Mouse (Mus musculus): ENCODE measurements around the gene Gsg1. TPM values are rescaled to one million over a fixed set of nuclear protein-coding genes. Genes with fewer than 3 reads are reported as not detected.
A peak's percentile ranks its signal among the peaks of the same experiment; 100 is the strongest.

Gsg1 gene
- total and polyA plus RNA-seq, 2 experiments = 0.16 TPM; not detected in 1

GRCm38 (mm10) chr6:135202668-135203067 is 51.5 kb downstream of the Gsg1 start:
- H3K4me3 ChIP-seq (ENCODE audit: insufficient read depth, low read depth, low read length) = no peak overlapping the region
- no peak overlapping the region for H3K27ac ChIP-seq (replicated peaks; ENCODE audit: insufficient read depth, low read depth, low read length)
- H3K4me1 ChIP-seq (ENCODE audit: control insufficient read depth, insufficient read depth, low read length) = peaks cover 15% of the 10 kb centered on the region
- no peak for DNase-seq (ENCODE audit: extremely low read depth, low read depth, low spot score)
- TF ChIP-seq POLR2A (IDR thresholded peaks at IDR 0.05; ENCODE audit: extremely low read depth, insufficient read depth, low read length) = no peak
- TF ChIP-seq CTCF (IDR thresholded peaks at IDR 0.05; ENCODE audit: low read depth, low read length) = 0 out of 2 replicates have a peak, but pooled peaks have one; percentile 7
- no peaks in the 10 kb centered on the region for H3K36me3 ChIP-seq (ENCODE audit: control insufficient read depth, insufficient read depth, low read length)
- H3K27me3 ChIP-seq (ENCODE audit: control insufficient read depth, insufficient read depth, low read length) = no peaks in the 10 kb centered on the region
- H3K9ac ChIP-seq (ENCODE audit: low read depth, low read length) = no peak overlapping the region
- 96% methylated on average over 6 of the region's 6 CpGs for WGBS
- peaks cover 17% of the 10 kb centered on the region; the same call in 1 of the 2 replicates for H3K79me2 ChIP-seq (ENCODE audit: control insufficient read depth, insufficient read depth, low read length)

DNA sequence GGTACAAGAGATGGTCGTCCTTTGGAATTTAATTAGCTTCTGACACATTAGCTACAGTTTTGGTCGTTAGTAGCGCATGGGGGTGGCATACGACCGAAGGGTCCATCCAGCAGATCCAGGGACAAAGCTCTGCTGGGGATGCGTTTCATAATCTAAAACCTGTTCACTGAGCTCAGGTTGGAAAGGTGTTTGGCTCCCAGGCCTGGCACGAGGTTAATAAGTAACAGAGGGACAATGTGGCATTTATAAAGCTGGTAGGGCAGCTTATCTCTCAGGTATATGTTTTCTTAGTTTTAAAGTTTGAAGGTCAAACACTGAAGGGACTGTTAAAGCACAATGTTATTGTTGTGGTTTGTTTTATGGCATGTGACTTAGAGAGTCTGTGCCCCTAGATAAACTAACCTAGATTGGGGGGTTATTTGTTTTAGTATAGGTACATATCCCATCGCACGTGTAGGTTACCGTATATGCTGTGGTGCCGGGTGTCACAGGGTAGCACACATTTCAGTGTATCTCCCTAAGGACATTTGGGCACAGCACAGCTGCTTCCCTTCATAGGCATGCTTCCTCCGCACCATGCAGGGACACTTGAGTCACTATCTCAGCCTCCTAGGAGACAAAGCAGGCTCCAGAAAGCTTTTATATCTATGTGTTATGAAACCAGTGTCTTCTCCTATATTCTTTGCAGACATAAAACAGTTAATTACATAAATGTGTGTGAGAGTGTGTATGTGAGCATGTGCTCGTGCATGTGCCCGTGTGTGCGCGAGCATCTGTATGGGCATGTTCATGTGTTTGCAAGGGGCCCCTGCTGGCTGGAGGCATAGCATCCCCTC is 53.8 kb downstream of the Gsg1 start:
- DNase-seq (ENCODE audit: extremely low read depth, low read depth, low spot score) = peak; percentile 89
- Histone ChIP-seq H3K27me3 (ENCODE audit: control insufficient read depth, insufficient read depth, low read length) (no peaks in the 10 kb centered on the region), H3K4me3 (ENCODE audit: insufficient read depth, low read depth, low read length) (no peak overlapping the region), H3K27ac (replicated peaks; ENCODE audit: insufficient read depth, low read depth, low read length) (peak overlapping the region; percentile 62), H3K79me2 (ENCODE audit: control insufficient read depth, insufficient read depth, low read length) (peaks cover 17% of the 10 kb centered on the region; the same call in 1 of the 2 replicates), H3K36me3 (ENCODE audit: control insufficient read depth, insufficient read depth, low read length) (no peaks in the 10 kb centered on the region), H3K4me1 (ENCODE audit: control insufficient read depth, insufficient read depth, low read length) (peaks cover 15% of the 10 kb centered on the region), H3K9ac (ENCODE audit: low read depth, low read length) (no peak overlapping the region)
- 43% methylated on average over 16 of the region's 16 CpGs for WGBS
- TF ChIP-seq CTCF (IDR thresholded peaks at IDR 0.05; ENCODE audit: low read depth, low read length) (no peak), POLR2A (IDR thresholded peaks at IDR 0.05; ENCODE audit: extremely low read depth, insufficient read depth, low read length) (no peak)

GRCm38 (mm10) chr6:135198726-135199125 is 55.4 kb downstream of the Gsg1 start:
- Histone ChIP-seq H3K36me3 (ENCODE audit: control insufficient read depth, insufficient read depth, low read length) (no peaks in the 10 kb centered on the region), H3K9ac (ENCODE audit: low read depth, low read length) (no peak overlapping the region), H3K79me2 (ENCODE audit: control insufficient read depth, insufficient read depth, low read length) (peaks cover 17% of the 10 kb centered on the region; the same call in 1 of the 2 replicates), H3K4me3 (ENCODE audit: insufficient read depth, low read depth, low read length) (peak overlapping the region; percentile 98; the same call in 1 of the 2 replicates), H3K27ac (replicated peaks; ENCODE audit: insufficient read depth, low read depth, low read length) (no peak overlapping the region), H3K4me1 (ENCODE audit: control insufficient read depth, insufficient read depth, low read length) (peaks cover 15% of the 10 kb centered on the region), H3K27me3 (ENCODE audit: control insufficient read depth, insufficient read depth, low read length) (no peaks in the 10 kb centered on the region)
- 35% methylated on average over 6 of the region's 6 CpGs for WGBS
- peak; percentile 14 for DNase-seq (ENCODE audit: extremely low read depth, low read depth, low spot score)
- TF ChIP-seq POLR2A (IDR thresholded peaks at IDR 0.05; ENCODE audit: extremely low read depth, insufficient read depth, low read length) (no peak), CTCF (IDR thresholded peaks at IDR 0.05; ENCODE audit: low read depth, low read length) (no peak)

GRCm38 (mm10) chr6:135197921-135198532 is 56.1 kb downstream of the Gsg1 start, which contains the start of the genes Fam234b and Hebp1:
Gene Fam234b, plus strand, starts transcription at chr6:135197977.
Gene Hebp1, minus strand, starts transcription at chr6:135198022.
- Histone ChIP-seq H3K36me3 (ENCODE audit: control insufficient read depth, insufficient read depth, low read length) (no peaks in the 10 kb centered on the region), H3K27ac (replicated peaks; ENCODE audit: insufficient read depth, low read depth, low read length) (peak within 1 kb of the TSS; percentile 55), H3K4me3 (ENCODE audit: insufficient read depth, low read depth, low read length) (peak within 1 kb of the TSS; percentile 98), H3K79me2 (ENCODE audit: control insufficient read depth, insufficient read depth, low read length) (peaks cover 16% of the 10 kb centered on the region; the same call in 1 of the 2 replicates), H3K4me1 (ENCODE audit: control insufficient read depth, insufficient read depth, low read length) (peaks cover 15% of the 10 kb centered on the region), H3K27me3 (ENCODE audit: control insufficient read depth, insufficient read depth, low read length) (no peaks in the 10 kb centered on the region), H3K9ac (ENCODE audit: low read depth, low read length) (peak within 1 kb of the TSS; percentile 98)
- peak; percentile 67 for DNase-seq (ENCODE audit: extremely low read depth, low read depth, low spot score)
- TF ChIP-seq POLR2A (IDR thresholded peaks at IDR 0.05; ENCODE audit: extremely low read depth, insufficient read depth, low read length) = peak; percentile 35; the same call in 1 of the 2 replicates
- TF ChIP-seq CTCF (IDR thresholded peaks at IDR 0.05; ENCODE audit: low read depth, low read length) = no peak; the same call in 1 of the 2 replicates
- WGBS = 2% methylated on average over 52 of the region's 52 CpGs

DNA sequence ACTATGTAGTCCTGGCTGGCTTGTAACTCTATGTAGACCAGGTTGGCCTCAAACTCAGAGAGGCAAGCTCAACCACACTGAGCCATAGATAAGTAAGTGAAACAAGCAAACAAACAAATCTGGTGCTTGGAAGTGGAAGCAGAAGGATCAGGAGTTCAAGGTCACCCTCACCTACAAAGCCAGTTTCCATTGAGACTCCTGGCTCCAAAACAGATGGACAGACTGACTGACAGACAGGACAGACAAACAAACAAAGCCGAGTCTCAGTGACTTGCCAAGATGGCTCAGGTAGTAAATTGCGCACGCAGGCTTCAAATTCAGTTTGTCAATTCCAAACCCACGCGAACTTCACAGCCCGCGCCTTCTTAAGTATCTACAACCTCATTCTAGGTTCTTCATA is 56.7 kb downstream of the Gsg1 start:
- H3K36me3 ChIP-seq (ENCODE audit: control insufficient read depth, insufficient read depth, low read length) = no peaks in the 10 kb centered on the region
- peaks cover 15% of the 10 kb centered on the region for H3K4me1 ChIP-seq (ENCODE audit: control insufficient read depth, insufficient read depth, low read length)
- peak; percentile 91 for DNase-seq (ENCODE audit: extremely low read depth, low read depth, low spot score)
- peak overlapping the region; percentile 98 for H3K9ac ChIP-seq (ENCODE audit: low read depth, low read length)
- 8% methylated on average over 7 of the region's 7 CpGs for WGBS
- peak overlapping the region; percentile 98 for H3K4me3 ChIP-seq (ENCODE audit: insufficient read depth, low read depth, low read length)
- TF ChIP-seq POLR2A (IDR thresholded peaks at IDR 0.05; ENCODE audit: extremely low read depth, insufficient read depth, low read length) (no peak), CTCF (IDR thresholded peaks at IDR 0.05; ENCODE audit: low read depth, low read length) (no peak)
- peaks cover 11% of the 10 kb centered on the region; the same call in 1 of the 2 replicates for H3K79me2 ChIP-seq (ENCODE audit: control insufficient read depth, insufficient read depth, low read length)
- peak overlapping the region; percentile 55 for H3K27ac ChIP-seq (replicated peaks; ENCODE audit: insufficient read depth, low read depth, low read length)
- H3K27me3 ChIP-seq (ENCODE audit: control insufficient read depth, insufficient read depth, low read length) = no peaks in the 10 kb centered on the region

Measured in liver, adult 2 months (tissue).